Mouse (Mus musculus): ENCODE measurements around the gene Tma7. TPM values are rescaled to one million over a fixed set of nuclear protein-coding genes. Genes with fewer than 3 reads are reported as not detected.

The Tma7 gene
- polyA plus RNA-seq (2014; fragmentation: Illumina TruSeq; extraction: RNeasy Lipid Tissue Mini Kit (QIAGEN cat#74804); ENCODE audit: low read depth, low replicate concordance) = 717 TPM

DNA sequence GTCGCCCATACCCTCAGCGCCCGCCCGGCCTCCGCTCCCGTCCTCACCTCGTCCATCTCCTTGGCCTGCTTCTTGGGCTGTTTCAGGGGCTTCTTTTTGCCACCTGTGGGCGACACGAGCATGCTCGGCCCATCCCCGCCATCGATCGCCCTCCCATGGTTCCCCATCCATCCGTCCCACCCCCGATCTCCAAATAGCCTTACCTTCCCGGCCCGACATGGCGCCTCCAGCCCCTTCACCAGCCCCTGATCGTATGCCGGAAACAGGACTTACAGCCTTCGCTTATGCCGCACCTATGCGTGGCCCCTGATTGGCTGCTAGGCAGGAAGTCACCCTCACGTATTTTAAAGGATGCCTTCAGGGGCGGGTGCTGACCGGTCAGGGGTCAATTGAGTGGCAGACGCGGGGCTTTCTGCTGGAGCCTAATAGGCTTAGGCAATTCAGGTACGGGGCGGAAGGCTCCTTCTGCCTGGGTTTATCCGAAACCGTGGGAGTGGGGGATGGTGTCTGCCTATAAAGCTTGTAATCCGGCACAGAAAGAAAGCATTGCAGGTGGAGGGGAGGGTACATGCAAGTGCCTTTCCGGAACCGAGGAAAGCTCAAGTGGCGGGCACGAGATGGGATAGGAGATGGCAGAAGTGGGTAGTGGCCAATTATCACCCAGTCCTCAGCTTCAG is at the start of gene Tma7, which contains the start of gene Ccdc51:
TSS of gene Tma7 (minus strand) at position 464 of the 677 bp plus-strand sequence.
TSS of gene Ccdc51 (plus strand) at position 370 of the 677 bp plus-strand sequence.

DNA sequence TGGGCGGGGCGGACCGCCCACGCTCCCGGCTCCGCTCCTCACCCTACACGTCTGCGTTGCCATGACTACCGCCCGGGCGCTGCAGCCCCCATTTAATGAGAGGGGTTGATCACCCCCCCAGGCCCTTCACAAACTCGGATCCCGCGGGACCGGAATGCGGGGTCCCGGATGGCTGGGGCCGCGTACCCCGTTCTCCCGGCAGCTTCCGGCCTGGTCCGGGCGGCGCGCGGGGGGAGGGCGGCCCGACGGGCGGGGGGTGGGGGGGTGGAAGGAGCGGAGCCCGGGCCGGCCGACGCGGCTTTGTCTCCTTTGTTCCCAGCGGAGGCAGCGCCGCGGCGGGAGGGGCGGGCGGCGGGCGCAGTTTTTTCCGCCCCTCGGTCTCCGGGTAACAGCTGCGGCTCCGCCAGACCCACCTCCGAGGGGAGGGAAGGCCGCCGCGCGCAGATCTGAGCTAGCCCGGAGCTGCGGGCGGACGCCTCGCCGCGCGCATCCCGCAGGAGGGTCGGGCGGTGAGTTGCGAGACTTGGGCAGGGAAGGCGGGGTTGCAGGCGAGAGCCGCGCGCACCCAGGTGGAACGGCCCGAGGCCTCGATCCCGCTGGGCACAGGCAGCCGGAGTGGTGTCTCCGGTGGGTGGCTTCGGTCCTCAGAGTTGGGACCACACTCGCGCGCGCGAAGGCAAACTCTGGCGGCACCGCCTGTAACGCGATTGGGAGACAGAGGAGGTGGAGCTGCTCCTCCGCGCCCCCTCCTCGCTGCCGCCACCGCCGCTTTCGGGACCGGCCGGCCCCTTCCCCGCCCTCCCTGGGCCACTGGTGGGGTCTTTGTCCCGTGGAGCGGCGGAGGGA is 13.0 kb upstream of the Tma7 start, which contains the start of gene Plxnb1:
TSS of gene Plxnb1 (plus strand) at position 253 of the 846 bp plus-strand sequence.

DNA sequence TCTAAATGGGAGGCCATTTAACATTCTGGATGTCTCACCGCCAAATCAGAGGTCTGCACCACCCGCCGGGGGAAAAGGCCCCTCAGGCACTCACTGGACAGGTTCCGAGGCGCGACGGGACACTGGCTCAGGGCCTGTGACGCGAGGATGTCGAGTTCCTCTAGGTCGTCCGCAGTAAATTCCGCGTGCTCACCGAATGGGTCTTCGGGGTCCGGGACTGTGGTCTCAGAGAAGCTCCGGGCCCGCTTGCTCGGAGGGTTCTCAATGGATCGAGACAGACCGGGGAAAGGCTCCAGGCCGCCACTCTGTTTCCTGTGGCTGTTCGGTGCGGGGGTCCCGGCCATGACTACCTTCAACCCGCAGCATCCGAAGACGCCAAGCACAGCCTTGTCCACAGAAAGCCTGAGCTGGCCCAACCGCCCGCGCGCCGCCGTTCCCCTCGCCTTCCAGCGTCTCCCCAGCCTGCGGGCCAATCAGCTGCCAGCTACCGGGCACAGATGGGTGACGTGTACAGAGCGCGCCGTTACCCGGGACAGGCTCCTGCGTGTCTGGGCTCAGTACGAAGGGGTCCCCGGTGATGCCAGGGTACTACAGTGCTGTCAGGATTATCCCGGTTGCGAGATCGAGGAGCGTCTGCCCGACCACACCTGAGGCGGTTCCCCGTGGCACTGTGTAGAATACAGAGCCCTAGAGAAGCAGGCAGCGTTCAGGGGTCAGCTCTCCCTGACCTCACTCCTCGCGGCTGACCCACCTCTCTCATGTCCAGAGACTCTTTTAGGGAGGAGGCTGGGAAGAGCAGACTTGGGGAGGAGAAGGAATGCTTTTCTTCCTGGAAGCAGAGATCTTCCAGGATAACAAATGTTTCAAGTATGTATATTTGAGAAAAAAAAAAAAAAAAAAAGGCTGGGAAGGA is 8.5 kb downstream of the Tma7 start, which contains the start of gene Atrip:
TSS of gene Atrip (minus strand) at position 464 of the 913 bp plus-strand sequence.

DNA sequence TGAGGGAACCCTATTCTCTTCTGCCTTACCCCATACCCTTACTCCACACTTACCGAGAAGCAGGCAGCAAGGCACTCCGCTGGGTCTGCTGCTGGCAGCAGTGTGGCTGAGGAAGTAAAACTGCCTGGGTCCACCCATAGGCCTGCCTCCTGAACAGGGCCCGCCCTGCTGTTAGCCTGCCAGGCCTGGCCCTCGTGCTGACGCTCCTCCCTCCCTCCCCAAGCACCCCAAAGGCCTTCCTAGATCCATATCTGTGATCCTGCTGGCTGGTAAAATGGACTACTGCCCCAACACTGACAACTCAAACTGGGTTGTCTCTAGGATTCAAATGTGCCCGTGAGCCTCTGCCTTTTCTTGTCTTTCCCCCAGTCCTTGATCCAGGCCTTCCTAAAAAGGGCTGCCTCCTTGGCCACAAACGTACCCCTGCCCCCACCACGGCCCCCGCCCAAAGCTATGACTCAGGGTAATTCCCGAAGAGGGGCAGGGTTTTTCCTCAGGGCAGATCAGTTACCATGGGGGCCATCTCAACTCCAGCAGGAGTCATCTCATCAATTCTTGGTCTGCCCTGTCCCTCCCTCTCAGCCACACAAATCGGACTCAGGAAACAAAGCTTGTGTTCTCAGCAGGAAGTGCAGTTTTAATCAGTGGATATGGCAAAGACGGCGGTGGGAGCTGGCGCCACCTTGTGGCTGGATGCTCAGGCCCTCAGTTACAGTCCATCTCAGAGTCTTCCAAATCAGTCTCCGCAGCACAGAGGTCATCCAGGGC is 23.1 kb downstream of the Tma7 start, which contains the start of gene Trex1:
TSS of gene Trex1 (minus strand) at position 599 of the 768 bp plus-strand sequence.

DNA sequence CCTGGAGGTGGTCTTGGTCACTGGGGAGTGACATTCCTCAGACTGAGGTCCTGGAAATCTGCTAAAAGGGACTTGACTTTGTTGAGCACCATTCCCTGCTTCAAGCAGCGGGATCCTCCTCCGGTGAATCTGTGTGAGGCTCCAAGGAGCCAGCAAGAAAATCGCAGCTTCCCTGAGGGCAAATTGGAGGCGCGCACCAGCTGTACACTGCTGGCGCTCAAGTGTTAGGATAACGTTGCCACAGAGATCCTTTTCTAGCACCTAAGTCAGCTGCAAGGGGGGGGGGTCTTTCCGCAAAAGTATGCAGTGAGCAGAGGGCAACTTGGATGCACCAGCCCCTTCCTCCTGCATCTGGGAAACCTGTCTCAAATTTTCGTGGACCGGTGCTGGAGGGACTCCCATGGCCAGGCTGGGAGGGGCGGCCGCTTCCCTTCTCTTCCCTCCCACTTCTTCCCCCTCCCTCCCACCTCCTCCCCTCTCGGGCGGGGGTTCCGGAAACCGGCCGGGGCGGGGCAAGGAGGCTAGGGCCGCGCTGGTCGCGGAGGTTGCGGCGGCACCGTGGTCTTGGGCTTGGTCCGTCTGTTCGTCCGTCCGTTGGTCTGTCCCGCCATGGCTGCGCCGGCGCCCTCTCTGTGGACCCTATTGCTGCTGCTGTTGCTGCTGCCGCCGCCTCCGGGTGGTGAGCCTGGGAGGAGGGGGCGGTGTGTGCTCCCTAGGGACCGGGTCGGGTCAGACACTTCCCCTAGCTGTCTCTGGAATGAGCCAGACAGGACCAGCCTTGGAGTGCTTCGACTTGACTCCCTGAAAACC is 44.1 kb downstream of the Tma7 start, which contains the start of gene Shisa5:
TSS of gene Shisa5 (plus strand) at position 480 of the 810 bp plus-strand sequence.

Other genes with a start within 250 kb of the Tma7 start
- gene Slc26a6, start 229.3 kb downstream of the Tma7 start, polyA plus RNA-seq (2014; fragmentation: Illumina TruSeq; extraction: RNeasy Lipid Tissue Mini Kit (QIAGEN cat#74804); ENCODE audit: low read depth, low replicate concordance) = not detected
- not detected for gene Tmem89, start 168.0 kb downstream of the Tma7 start, polyA plus RNA-seq (2014; fragmentation: Illumina TruSeq; extraction: RNeasy Lipid Tissue Mini Kit (QIAGEN cat#74804); ENCODE audit: low read depth, low replicate concordance)
- 50.7 TPM for gene Uqcrc1, start 146.0 kb downstream of the Tma7 start, polyA plus RNA-seq (2014; fragmentation: Illumina TruSeq; extraction: RNeasy Lipid Tissue Mini Kit (QIAGEN cat#74804); ENCODE audit: low read depth, low replicate concordance)
- 0.70 TPM for gene Col7a1, start 129.0 kb downstream of the Tma7 start, polyA plus RNA-seq (2014; fragmentation: Illumina TruSeq; extraction: RNeasy Lipid Tissue Mini Kit (QIAGEN cat#74804); ENCODE audit: low read depth, low replicate concordance)
- gene Ucn2, start 96.6 kb downstream of the Tma7 start, polyA plus RNA-seq (2014; fragmentation: Illumina TruSeq; extraction: RNeasy Lipid Tissue Mini Kit (QIAGEN cat#74804); ENCODE audit: low read depth, low replicate concordance) = 0.52 TPM
- gene Pfkfb4, start 90.8 kb downstream of the Tma7 start, polyA plus RNA-seq (2014; fragmentation: Illumina TruSeq; extraction: RNeasy Lipid Tissue Mini Kit (QIAGEN cat#74804); ENCODE audit: low read depth, low replicate concordance) = 1.0 TPM
- gene Shisa5, start 44.0 kb downstream of the Tma7 start, polyA plus RNA-seq (2014; fragmentation: Illumina TruSeq; extraction: RNeasy Lipid Tissue Mini Kit (QIAGEN cat#74804); ENCODE audit: low read depth, low replicate concordance) = 32.3 TPM
- not detected for gene Trex1, start 22.9 kb downstream of the Tma7 start, polyA plus RNA-seq (2014; fragmentation: Illumina TruSeq; extraction: RNeasy Lipid Tissue Mini Kit (QIAGEN cat#74804); ENCODE audit: low read depth, low replicate concordance)
- gene Atrip, start 8.5 kb downstream of the Tma7 start, polyA plus RNA-seq (2014; fragmentation: Illumina TruSeq; extraction: RNeasy Lipid Tissue Mini Kit (QIAGEN cat#74804); ENCODE audit: low read depth, low replicate concordance) = 12.2 TPM
- gene Ccdc51, start 94 bp downstream of the Tma7 start, polyA plus RNA-seq (2014; fragmentation: Illumina TruSeq; extraction: RNeasy Lipid Tissue Mini Kit (QIAGEN cat#74804); ENCODE audit: low read depth, low replicate concordance) = 1.5 TPM
- gene Plxnb1, start 12.8 kb upstream of the Tma7 start, polyA plus RNA-seq (2014; fragmentation: Illumina TruSeq; extraction: RNeasy Lipid Tissue Mini Kit (QIAGEN cat#74804); ENCODE audit: low read depth, low replicate concordance) = 5.8 TPM
- gene Fbxw21, start 79.5 kb upstream of the Tma7 start, polyA plus RNA-seq (2014; fragmentation: Illumina TruSeq; extraction: RNeasy Lipid Tissue Mini Kit (QIAGEN cat#74804); ENCODE audit: low read depth, low replicate concordance) = not detected
- not detected for gene Fbxw13, start 113.4 kb upstream of the Tma7 start, polyA plus RNA-seq (2014; fragmentation: Illumina TruSeq; extraction: RNeasy Lipid Tissue Mini Kit (QIAGEN cat#74804); ENCODE audit: low read depth, low replicate concordance)
- gene Fbxw20, start 152.2 kb upstream of the Tma7 start, polyA plus RNA-seq (2014; fragmentation: Illumina TruSeq; extraction: RNeasy Lipid Tissue Mini Kit (QIAGEN cat#74804); ENCODE audit: low read depth, low replicate concordance) = not detected
- gene Fbxw14, start 205.1 kb upstream of the Tma7 start, polyA plus RNA-seq (2014; fragmentation: Illumina TruSeq; extraction: RNeasy Lipid Tissue Mini Kit (QIAGEN cat#74804); ENCODE audit: low read depth, low replicate concordance) = not detected

Data from adrenal gland, adult 10 weeks (tissue).